Mouse (Mus musculus): ENCODE measurements around the gene Glce. TPM values are rescaled to one million over a fixed set of nuclear protein-coding genes. Genes with fewer than 3 reads are reported as not detected.

Gene Glce
- total and polyA plus RNA-seq, 2 experiments from 2014 or later: 15.5 to 41.7 TPM

- H3K4me3 ChIP-seq (ENCODE audit: low read depth, low read length): no peak overlapping the region
- no peak overlapping the region for H3K9ac ChIP-seq (replicated peaks; ENCODE audit: low read length, poor library complexity, severe bottlenecking)
- H3K9me3 ChIP-seq (ENCODE audit: low read length): no peaks in the 10 kb centered on the region
- DNase-seq (ENCODE audit: low spot score) (no peak), ATAC-seq (ENCODE audit: low FRiP score) (no peak)
- no peaks in the 10 kb centered on the region for H3K27me3 ChIP-seq (ENCODE audit: insufficient read depth, low read length)
- 90% methylated on average over 11 of the region's 11 CpGs for WGBS
- no peak overlapping the region for H3K4me2 ChIP-seq (ENCODE audit: low read depth, low read length, poor library complexity, severe bottlenecking)
- peaks cover 9% of the 10 kb centered on the region; the same call in 1 of the 2 replicates for H3K36me3 ChIP-seq (ENCODE audit: insufficient read depth, low read length)
- TF ChIP-seq CTCF (IDR thresholded peaks at IDR 0.05): no peak
- no peaks in the 10 kb centered on the region for H3K4me1 ChIP-seq (ENCODE audit: insufficient read depth, low read length)
- no peak overlapping the region for H3K27ac ChIP-seq (ENCODE audit: low read depth, low read length)
Observed at GRCm38 (mm10) chr9:62059941-62060340, 62.5 kb downstream of the Glce start.

- Histone ChIP-seq H3K9ac (replicated peaks; ENCODE audit: low read length, poor library complexity, severe bottlenecking) (no peak overlapping the region), H3K4me2 (ENCODE audit: low read depth, low read length, poor library complexity, severe bottlenecking) (no peak overlapping the region), H3K9me3 (ENCODE audit: low read length) (no peaks in the 10 kb centered on the region), H3K27ac (ENCODE audit: low read depth, low read length) (no peak overlapping the region), H3K36me3 (ENCODE audit: insufficient read depth, low read length) (peaks cover 9% of the 10 kb centered on the region; the same call in 1 of the 2 replicates), H3K4me1 (ENCODE audit: insufficient read depth, low read length) (no peaks in the 10 kb centered on the region), H3K4me3 (ENCODE audit: low read depth, low read length) (no peak overlapping the region), H3K27me3 (ENCODE audit: insufficient read depth, low read length) (no peaks in the 10 kb centered on the region)
- DNase-seq (ENCODE audit: low spot score) (no peak), ATAC-seq (ENCODE audit: low FRiP score) (no peak)
- no peak for TF ChIP-seq CTCF (IDR thresholded peaks at IDR 0.05)
- WGBS: 76% methylated on average over 7 of the region's 7 CpGs
Observed at GRCm38 (mm10) chr9:62057881-62058506, 64.5 kb downstream of the Glce start.

- H3K27ac ChIP-seq (ENCODE audit: low read depth, low read length): no peak overlapping the region
- TF ChIP-seq CTCF (IDR thresholded peaks at IDR 0.05): no peak
- H3K9me3 ChIP-seq (ENCODE audit: low read length): no peaks in the 10 kb centered on the region
- H3K27me3 ChIP-seq (ENCODE audit: insufficient read depth, low read length): no peaks in the 10 kb centered on the region
- no peak overlapping the region for H3K9ac ChIP-seq (replicated peaks; ENCODE audit: low read length, poor library complexity, severe bottlenecking)
- no peak overlapping the region for H3K4me2 ChIP-seq (ENCODE audit: low read depth, low read length, poor library complexity, severe bottlenecking)
- H3K4me3 ChIP-seq (ENCODE audit: low read depth, low read length): no peak overlapping the region
- DNase-seq (ENCODE audit: low spot score) (no peak), ATAC-seq (ENCODE audit: low FRiP score) (no peak)
- WGBS: 91% methylated on average over 2 of the region's 2 CpGs
- peaks cover 9% of the 10 kb centered on the region; the same call in 1 of the 2 replicates for H3K36me3 ChIP-seq (ENCODE audit: insufficient read depth, low read length)
- H3K4me1 ChIP-seq (ENCODE audit: insufficient read depth, low read length): no peaks in the 10 kb centered on the region
Observed at GRCm38 (mm10) chr9:62056206-62056605, 66.2 kb downstream of the Glce start.

- Histone ChIP-seq H3K4me2 (ENCODE audit: low read depth, low read length, poor library complexity, severe bottlenecking) (no peak overlapping the region), H3K4me3 (ENCODE audit: low read depth, low read length) (no peak overlapping the region), H3K27ac (ENCODE audit: low read depth, low read length) (no peak overlapping the region), H3K36me3 (ENCODE audit: insufficient read depth, low read length) (no peaks in the 10 kb centered on the region), H3K4me1 (ENCODE audit: insufficient read depth, low read length) (no peaks in the 10 kb centered on the region), H3K9ac (replicated peaks; ENCODE audit: low read length, poor library complexity, severe bottlenecking) (no peak overlapping the region), H3K9me3 (ENCODE audit: low read length) (no peaks in the 10 kb centered on the region), H3K27me3 (ENCODE audit: insufficient read depth, low read length) (no peaks in the 10 kb centered on the region)
- ATAC-seq (ENCODE audit: low FRiP score) (no peak), DNase-seq (ENCODE audit: low spot score) (peak; percentile 59)
- WGBS: 45% methylated on average over 4 of the region's 4 CpGs
- peak; percentile 70 for TF ChIP-seq CTCF (IDR thresholded peaks at IDR 0.05)
Observed at GRCm38 (mm10) chr9:62050801-62051200, 71.7 kb downstream of the Glce start.

- DNase-seq (ENCODE audit: low spot score) (no peak), ATAC-seq (ENCODE audit: low FRiP score) (no peak)
- Histone ChIP-seq H3K4me2 (ENCODE audit: low read depth, low read length, poor library complexity, severe bottlenecking) (no peak overlapping the region), H3K9ac (replicated peaks; ENCODE audit: low read length, poor library complexity, severe bottlenecking) (0 out of 2 replicates have a peak overlapping the region, but pooled peaks have one; percentile 13), H3K27me3 (ENCODE audit: insufficient read depth, low read length) (no peaks in the 10 kb centered on the region), H3K27ac (ENCODE audit: low read depth, low read length) (no peak overlapping the region), H3K4me1 (ENCODE audit: insufficient read depth, low read length) (no peaks in the 10 kb centered on the region), H3K4me3 (ENCODE audit: low read depth, low read length) (no peak overlapping the region), H3K36me3 (ENCODE audit: insufficient read depth, low read length) (no peaks in the 10 kb centered on the region), H3K9me3 (ENCODE audit: low read length) (no peaks in the 10 kb centered on the region)
- TF ChIP-seq CTCF (IDR thresholded peaks at IDR 0.05): no peak
- 55% methylated on average over 8 of the region's 8 CpGs for WGBS
Observed at GRCm38 (mm10) chr9:62049166-62049565, 73.3 kb downstream of the Glce start.

GRCm38 (mm10) chr9:62042167-62042566, 80.3 kb downstream of the Glce start:
- no peaks in the 10 kb centered on the region for H3K9me3 ChIP-seq (ENCODE audit: low read length)
- H3K27me3 ChIP-seq (ENCODE audit: insufficient read depth, low read length): no peaks in the 10 kb centered on the region
- H3K4me3 ChIP-seq (ENCODE audit: low read depth, low read length): no peak overlapping the region
- ATAC-seq (ENCODE audit: low FRiP score) (no peak), DNase-seq (ENCODE audit: low spot score) (no peak)
- no peaks in the 10 kb centered on the region for H3K4me1 ChIP-seq (ENCODE audit: insufficient read depth, low read length)
- no peak overlapping the region for H3K4me2 ChIP-seq (ENCODE audit: low read depth, low read length, poor library complexity, severe bottlenecking)
- TF ChIP-seq CTCF (IDR thresholded peaks at IDR 0.05): no peak
- H3K9ac ChIP-seq (replicated peaks; ENCODE audit: low read length, poor library complexity, severe bottlenecking): no peak overlapping the region
- H3K27ac ChIP-seq (ENCODE audit: low read depth, low read length): no peak overlapping the region
- H3K36me3 ChIP-seq (ENCODE audit: insufficient read depth, low read length): no peaks in the 10 kb centered on the region
- WGBS: 96% methylated on average over 3 of the region's 3 CpGs
